Mouse (Mus musculus) right cerebral cortex, postnatal 14 days (tissue): ENCODE measurements around the gene Zdhhc17.
A peak's percentile ranks its signal among the peaks of the same experiment; 100 is the strongest.

ENCODE experiments used
- DNase-seq: peaks from one replicate; pipeline ENCODE4 v3.0.0; 2022

The Zdhhc17 gene

GRCm38 (mm10) chr10:111009641-111010479 lies at the start of gene Zdhhc17:
TSS of gene Zdhhc17 (minus strand) at chr10:111010140.
- DNase-seq, result peak; percentile 86

DNA sequence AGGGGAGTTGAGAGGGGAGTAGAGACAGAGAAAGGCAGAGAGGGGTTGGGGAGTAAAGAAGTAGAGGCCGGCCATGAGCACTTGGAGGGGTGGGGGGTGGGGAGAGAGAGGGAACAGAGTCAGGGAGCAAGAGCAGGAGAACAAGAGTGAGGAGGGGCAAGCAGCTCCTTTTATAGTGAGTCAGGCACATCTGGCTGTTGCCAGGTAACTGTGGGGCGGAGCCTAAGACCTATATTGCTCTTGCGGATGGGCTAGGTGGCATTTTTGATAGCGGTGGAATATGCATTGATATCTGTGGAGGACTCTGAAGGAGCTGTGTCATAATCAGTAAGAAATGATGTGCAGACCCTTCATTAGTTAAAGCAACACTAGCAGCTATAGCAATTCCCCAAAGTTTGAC lies 45.8 kb upstream of the Zdhhc17 start:
- DNase-seq, result no peak

DNA sequence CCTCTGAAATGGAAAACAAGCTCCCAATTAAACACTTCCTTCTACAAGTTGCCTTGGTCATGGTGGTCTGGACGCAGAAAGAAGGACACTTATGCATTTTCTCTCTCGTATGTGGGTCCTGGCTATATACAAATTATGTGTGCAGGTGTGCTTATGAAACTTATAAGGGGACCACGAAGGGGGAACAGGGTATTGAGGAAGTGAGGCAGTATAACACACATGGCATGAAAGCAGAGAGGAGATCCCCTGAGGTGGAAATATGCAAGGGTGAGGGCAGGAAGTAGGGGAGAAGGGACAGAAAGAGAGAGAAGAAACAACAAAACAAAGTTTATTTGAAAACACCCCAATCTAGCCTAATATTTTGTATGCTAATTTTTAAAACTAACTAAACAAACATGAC lies 41.7 kb upstream of the Zdhhc17 start:
- DNase-seq, result no peak

GRCm38 (mm10) chr10:111050511-111050910 lies 40.6 kb upstream of the Zdhhc17 start:
- no peak for DNase-seq

DNA sequence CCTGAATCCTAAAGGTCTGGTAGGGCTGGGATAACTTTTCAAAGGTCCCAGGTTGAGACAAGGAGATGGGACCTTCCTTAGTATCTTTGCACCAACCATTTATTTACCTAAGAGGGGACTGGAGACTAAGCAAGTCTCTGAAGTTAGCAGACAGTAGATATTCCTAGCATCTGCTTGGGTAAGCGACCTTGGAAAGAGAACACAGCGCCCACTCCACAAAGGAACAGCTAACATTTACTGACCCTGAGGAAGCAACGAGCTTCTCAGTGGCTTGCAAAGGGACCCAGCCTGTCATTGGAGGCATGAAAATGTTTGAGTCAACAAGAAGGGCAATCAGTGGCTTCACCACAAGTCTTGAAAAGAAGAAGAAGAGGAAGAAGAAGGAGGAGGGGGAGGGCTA lies 40.1 kb upstream of the Zdhhc17 start:
- DNase-seq, result no peak

- no peak for DNase-seq
These were observed 38.0 kb upstream of the Zdhhc17 start for GRCm38 (mm10) chr10:111047895-111048294.

GRCm38 (mm10) chr10:111040078-111040656 lies 30.2 kb upstream of the Zdhhc17 start:
- DNase-seq, result no peak

DNA sequence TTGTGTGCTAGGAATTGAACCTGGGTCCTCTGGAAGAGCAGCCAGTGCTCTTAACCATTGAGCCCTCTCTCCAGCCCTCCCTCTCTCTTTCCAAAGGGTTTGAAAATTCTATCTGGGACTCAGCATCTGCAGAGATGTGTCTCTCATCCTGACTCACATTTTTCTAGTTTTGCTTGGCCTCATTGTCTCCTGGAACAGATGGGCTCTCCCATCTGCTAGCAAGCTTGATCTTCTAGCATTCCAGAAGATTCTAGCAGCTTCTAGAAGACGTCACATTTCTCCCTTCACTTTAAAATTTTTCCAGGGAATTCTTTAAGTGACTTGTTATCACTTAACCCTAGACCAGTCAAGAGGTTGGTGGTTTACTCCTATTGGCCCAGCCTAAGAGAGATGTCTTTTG lies 26.9 kb upstream of the Zdhhc17 start:
- DNase-seq, result peak; percentile 10

- no peak for DNase-seq
These were observed 25.2 kb upstream of the Zdhhc17 start for GRCm38 (mm10) chr10:111035134-111035533.

DNA sequence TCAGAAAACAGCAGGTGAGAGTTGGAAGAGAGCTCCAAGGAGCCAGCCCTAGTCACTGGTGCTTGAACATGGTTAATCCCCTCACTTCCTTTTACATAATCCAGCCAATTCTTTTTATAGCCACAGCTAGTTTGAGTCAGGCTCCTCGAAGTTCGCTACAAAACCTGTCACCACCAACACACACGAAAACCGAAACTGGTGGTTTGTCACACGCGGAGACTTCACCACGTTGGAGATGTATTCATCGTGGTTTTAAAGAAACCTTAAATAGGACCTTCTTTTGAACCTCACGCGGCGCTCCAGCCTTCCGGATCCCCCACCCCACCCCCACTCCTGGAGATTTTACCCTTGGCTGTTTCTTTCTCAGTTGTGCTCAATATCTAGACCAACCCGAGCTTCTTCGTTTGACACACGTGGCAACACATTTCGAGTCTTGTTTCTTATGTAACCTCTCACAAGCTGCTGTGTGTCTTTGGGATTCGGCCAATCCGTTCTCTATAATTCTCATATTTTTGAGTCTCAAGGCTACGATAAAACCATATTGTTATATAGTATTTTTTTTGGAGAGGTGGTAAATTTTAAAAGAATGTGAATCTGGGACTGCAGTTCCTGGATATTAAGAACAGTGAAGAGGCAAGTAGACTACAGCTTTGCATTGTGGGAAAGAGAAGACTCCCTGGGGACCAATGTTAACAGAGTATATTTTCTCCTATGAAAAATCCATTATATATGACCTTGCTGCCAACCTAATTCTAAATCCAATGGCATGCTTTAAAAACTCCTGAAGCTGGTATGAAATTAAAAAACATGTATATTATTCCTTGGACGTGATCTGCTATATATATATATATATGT lies 21.8 kb upstream of the Zdhhc17 start:
- peak; percentile 36 for DNase-seq

- no peak for DNase-seq
These were observed 20.9 kb upstream of the Zdhhc17 start for GRCm38 (mm10) chr10:111030845-111031244.

DNA sequence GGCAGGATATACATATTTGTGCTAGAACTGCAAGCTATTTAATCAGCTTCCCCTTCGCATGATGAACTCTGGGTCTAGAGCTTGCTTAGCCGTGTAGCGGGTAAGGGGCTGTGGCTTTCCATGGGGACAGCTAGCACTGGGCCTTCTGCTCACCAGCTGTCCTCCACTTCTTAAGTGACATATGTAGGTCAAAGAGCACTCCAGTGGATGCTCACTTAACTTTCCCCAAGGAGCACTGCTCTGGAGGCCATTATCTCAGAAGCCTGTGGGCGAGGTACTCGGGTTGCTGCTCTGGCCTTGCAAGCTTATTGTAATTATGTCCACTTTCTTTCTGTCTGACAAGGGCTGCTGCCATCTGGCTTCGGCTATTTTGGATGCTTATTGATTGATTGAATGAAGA lies 16.2 kb upstream of the Zdhhc17 start:
- DNase-seq, result no peak

DNA sequence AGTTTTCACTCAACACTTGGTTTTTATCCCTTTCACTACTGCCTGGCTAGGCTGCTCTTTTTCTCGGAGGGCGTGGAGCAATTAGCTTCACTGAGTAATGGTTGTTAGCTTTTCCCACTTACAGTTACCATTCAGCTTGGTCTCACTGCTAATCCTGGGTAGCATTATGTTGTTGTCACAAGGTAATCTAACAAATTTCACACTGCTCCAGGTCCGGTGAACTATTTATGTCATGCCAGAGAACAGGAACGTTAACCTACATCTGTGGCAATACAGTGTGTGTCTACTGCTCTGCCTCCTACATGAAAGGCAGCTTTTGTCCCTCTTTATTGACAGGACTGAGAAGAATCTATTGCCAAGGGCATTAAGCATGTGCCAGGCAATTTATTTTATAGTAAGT lies 14.8 kb upstream of the Zdhhc17 start:
- no peak for DNase-seq

DNA sequence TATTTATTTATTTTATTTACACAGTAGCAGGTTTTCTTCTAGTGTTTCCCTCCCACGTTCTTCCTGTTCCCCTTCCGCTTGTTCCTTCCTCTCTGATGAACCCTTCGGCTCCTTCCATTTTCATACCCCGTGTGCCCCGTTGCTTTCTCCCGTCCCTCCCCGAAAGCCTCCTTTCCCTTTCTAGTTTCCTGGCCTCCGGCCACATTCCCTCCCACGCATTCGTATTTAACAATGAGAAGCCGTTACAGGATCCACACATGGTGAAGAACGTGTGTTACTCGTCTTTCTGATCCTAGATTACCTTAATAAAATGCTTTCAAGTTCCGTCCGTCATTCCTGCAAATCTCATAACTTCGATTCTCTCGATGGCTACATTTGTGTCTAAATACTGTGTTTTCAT lies 4.5 kb upstream of the Zdhhc17 start:
- DNase-seq, result peak; percentile 40

DNA sequence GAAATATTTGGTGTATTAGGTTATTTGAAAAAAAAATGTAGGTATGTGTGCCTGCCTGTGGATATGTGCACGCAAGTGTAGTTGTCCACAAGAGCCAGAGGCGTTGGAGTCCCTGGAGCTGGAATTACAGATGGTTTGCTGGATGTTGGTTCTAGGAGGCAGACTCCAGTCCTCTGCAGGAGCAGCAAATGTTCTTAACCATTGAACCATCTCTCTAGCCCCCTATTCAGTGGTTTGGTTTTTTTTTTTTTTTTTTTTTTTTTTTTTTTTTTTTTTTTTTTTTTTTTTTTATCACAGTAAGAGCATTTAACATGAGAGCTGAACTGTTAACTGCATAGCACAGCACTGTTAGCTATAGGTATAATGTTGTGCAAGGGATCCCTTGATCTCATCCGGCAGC lies 3.3 kb upstream of the Zdhhc17 start:
- DNase-seq, result no peak

- DNase-seq, result no peak
These were observed 2.6 kb upstream of the Zdhhc17 start for GRCm38 (mm10) chr10:111012496-111013038.

- DNase-seq, result no peak
These were observed 1.4 kb upstream of the Zdhhc17 start for GRCm38 (mm10) chr10:111011226-111011765.

DNA sequence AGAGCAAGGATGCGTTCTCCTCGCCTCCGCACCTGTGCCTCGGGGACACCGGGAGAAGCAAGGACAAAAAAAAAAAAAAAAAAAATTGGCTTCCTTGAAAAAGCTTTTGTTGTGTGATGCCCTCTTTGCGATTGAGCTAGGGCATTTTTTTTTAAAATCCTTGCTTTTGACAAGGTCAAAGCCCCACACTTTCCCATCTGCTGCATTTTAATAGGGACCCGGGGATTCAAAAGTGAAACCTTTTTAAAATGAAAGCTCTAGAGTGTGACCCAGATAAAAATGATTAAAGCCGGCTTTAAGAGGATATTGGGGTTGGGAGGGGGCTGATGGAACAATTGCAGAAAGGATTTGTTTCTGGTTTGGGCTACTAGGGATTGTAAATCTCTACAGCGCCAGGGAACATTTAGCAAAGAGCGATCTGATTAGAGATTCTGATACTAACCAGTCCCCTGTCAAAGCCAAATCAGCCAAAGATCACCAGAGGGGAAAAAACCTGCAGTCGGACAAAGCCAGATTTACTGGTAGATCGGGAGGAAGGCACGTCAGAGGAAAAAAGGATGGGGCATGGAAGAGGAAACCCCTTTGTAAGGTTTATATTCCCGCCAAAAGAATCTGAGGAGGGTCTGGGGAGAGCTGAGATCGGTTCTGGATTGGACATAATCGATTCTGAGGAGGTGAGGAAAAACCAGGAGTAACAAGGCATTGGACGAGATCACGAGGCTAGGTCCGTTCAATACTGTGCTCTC lies 713 bp upstream of the Zdhhc17 start:
- no peak for DNase-seq

GRCm38 (mm10) chr10:111009113-111009640 lies 763 bp downstream of the Zdhhc17 start:
- no peak for DNase-seq

DNA sequence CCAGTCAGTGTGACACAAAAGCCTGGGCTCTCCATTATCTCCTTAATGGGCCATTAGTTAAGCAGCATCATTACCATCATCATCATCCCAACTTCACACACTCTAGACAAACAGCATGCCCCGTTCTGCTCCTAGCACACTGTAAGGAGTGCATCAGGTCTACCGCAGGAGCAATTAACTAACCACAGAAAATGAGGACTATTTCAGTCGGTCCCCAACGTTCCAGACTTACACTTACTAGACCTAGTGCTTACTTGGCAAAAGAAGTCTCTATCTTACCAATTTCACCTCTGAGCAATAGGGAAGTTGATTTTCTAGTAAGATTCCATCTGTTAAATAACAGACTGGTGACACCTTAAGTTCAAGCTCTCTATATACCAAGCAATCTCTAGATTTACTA lies 2.3 kb downstream of the Zdhhc17 start:
- no peak for DNase-seq

GRCm38 (mm10) chr10:111005611-111006488 lies 4.1 kb downstream of the Zdhhc17 start:
- DNase-seq, result no peak
